Mouse (Mus musculus) intestine, embryonic 15.5 days (tissue): Measurements from ENCODE around the gene Cntnap2. TPM values are rescaled to one million over a fixed set of nuclear protein-coding genes. Genes with fewer than 3 reads are reported as not detected.
A peak's percentile ranks its signal among the peaks of the same experiment; 100 is the strongest.

Source experiments
- ATAC-seq: fragments of 200-750 bp; cut with Nextera tagmentation; 2 replicates; pipeline ENCODE4 v1.8.0; 2017; ENCODE audit warnings: moderate TSS enrichment, moderate library complexity
- H3K27ac ChIP-seq: fragments of 300-500 bp; sonication (generic); 2 replicates; pipeline ENCODE4 v1.5.1; 2015; ENCODE audit warnings: mild to moderate bottlenecking, inconsistent platforms
- H3K27me3 ChIP-seq: fragments of 300-500 bp; sonication (generic); replicated peaks from 2 replicates; pipeline ENCODE4 v1.6.1; 2015; ENCODE audit warnings: inconsistent platforms
- H3K36me3 ChIP-seq: fragments of 300-500 bp; sonication (generic); 2 replicates; pipeline ENCODE4 v1.6.1; 2015; ENCODE audit warnings: inconsistent platforms
- H3K4me1 ChIP-seq: fragments of 300-500 bp; sonication (generic); replicated peaks from 2 replicates; pipeline ENCODE4 v1.6.1; 2015; ENCODE audit warnings: inconsistent platforms
- H3K4me2 ChIP-seq: fragments of 300-500 bp; sonication (generic); replicated peaks from 2 replicates; pipeline ENCODE4 v1.6.1; 2015; ENCODE audit warnings: mild to moderate bottlenecking, inconsistent platforms
- H3K4me3 ChIP-seq: fragments of 300-500 bp; sonication (generic); replicated peaks from 2 replicates; pipeline ENCODE4 v1.5.1; 2015; ENCODE audit warnings: inconsistent platforms
- H3K9ac ChIP-seq: fragments of 300-500 bp; sonication (generic); 2 replicates; pipeline ENCODE4 v1.6.1; 2015; ENCODE audit warnings: inconsistent platforms
- H3K9me3 ChIP-seq: fragments of 300-500 bp; sonication (generic); 2 replicates; pipeline ENCODE4 v1.6.1; 2016; ENCODE audit warnings: inconsistent platforms
- WGBS: fragments of 180-500 bp; shearing (Covaris S2); methylation state at CpG from one replicate; pipeline ENCODE4 v1.1.7; 2015; 5-methylcytosine and 5-hydroxymethylcytosine counted together
- polyA plus RNA-seq: library from polyadenylated mRNA; unstranded; fragments of >200 nt; fragmentation: Nextera tagmentation; extraction: Ambion mirVana; gene quantifications from 2 replicates; pipeline ENCODE4 v1.2.1, GENCODE M21; 2015

The Cntnap2 gene
- 1.3 and 1.7 TPM in 2 replicates for polyA plus RNA-seq

DNA sequence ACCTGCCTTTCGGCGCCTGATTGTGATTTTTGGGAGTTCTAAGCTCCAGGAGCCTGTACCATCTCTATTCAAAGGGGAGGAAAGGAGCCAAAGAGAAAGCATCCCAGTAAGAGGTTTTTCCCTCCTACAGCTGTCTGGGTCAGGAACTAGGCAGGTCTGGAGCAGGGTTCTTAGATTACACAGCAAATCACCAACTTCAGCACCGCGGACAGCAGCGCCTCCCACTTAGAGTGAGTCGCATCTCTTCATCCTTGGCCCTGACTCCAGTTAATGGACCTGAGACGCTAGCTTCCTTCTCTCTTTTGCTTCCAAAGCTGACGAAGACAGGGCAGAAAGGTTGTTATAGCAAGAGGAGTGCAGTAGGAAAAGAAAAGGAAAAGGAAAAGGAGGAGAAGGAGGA is at the start of gene Cntnap2:
Gene Cntnap2, plus strand, starts transcription at position 267 of the 400 bp plus-strand sequence.
- ATAC-seq = no peak
- Histone ChIP-seq H3K9ac (no peak within 1 kb of the TSS), H3K27ac (no peak within 1 kb of the TSS), H3K4me2 (no peak within 1 kb of the TSS), H3K4me1 (no peaks in the 10 kb centered on the region), H3K9me3 (no peaks in the 10 kb centered on the region), H3K4me3 (no peak within 1 kb of the TSS), H3K36me3 (no peaks in the 10 kb centered on the region), H3K27me3 (no peaks in the 10 kb centered on the region)
- WGBS = 12% methylated on average over 8 of the region's 8 CpGs

- Histone ChIP-seq H3K4me1 (no peaks in the 10 kb centered on the region), H3K36me3 (no peaks in the 10 kb centered on the region), H3K9ac (no peak overlapping the region), H3K27me3 (no peaks in the 10 kb centered on the region), H3K4me3 (no peak overlapping the region), H3K27ac (no peak overlapping the region), H3K4me2 (no peak overlapping the region), H3K9me3 (no peaks in the 10 kb centered on the region)
- peak; percentile 71; the same call in 1 of the 2 replicates for ATAC-seq
- WGBS = 24% methylated on average over 9 of the region's 9 CpGs
Observed at GRCm38 (mm10) chr6:45026011-45026682, 33.0 kb upstream of the Cntnap2 start.

GRCm38 (mm10) chr6:45039454-45039853 is 19.7 kb upstream of the Cntnap2 start:
- Histone ChIP-seq H3K9me3 (no peaks in the 10 kb centered on the region), H3K4me2 (no peak overlapping the region), H3K36me3 (no peaks in the 10 kb centered on the region), H3K27ac (no peak overlapping the region), H3K27me3 (no peaks in the 10 kb centered on the region), H3K4me3 (no peak overlapping the region), H3K4me1 (no peaks in the 10 kb centered on the region), H3K9ac (no peak overlapping the region)
- WGBS = 55% methylated on average over 1 of the region's 1 CpGs
- ATAC-seq = no peak

DNA sequence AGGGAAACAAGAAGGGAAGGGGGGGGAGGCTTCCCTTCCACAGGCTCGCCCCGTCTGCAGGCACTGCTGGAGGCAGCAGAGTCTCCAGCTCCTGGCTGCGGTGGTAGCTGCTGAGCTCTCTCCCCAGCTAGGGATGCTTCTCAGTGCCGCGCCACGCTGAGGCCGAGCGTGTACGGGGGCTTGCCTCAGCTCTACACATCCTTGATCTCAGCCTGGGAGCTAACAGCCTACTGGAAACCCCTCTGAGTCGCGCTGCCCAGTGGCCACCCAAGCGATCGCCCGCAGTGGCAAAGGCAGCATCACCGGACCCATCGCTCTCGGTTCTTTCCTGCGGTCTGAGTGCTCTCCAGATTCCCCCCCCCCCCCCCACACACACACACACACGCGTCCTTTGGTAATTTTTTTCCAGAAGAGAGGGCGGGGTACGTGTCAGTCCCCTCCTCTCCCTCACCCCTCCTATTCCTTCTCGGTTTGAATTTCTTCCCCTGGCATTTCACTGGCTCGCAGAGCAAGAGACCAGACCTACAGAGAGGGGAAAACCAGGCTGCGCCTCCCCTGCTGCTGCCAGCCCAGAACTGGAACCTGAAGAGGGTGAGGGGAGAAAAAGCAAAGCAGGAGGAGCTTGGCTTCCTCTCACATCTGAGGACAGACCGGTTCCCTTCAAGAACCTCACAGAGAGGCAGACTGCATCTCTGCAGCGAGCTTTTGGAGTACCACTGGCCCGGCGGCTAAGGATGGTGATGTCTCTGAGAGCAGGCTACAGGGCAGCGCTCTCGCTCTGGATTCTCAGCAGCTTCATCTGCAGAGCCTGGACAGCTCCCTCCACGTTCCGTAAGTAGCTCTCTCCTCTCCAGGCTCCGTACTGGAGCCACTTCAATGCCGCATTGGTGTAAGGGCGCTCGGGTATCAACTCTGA is 657 bp downstream of the Cntnap2 start:
- H3K36me3 ChIP-seq = no peaks in the 10 kb centered on the region
- WGBS = 8% methylated on average over 32 of the region's 37 CpGs
- no peak overlapping the region for H3K27ac ChIP-seq
- no peaks in the 10 kb centered on the region for H3K4me1 ChIP-seq
- no peaks in the 10 kb centered on the region for H3K9me3 ChIP-seq
- no peak overlapping the region for H3K4me2 ChIP-seq
- no peaks in the 10 kb centered on the region for H3K27me3 ChIP-seq
- no peak overlapping the region for H3K9ac ChIP-seq
- no peak overlapping the region for H3K4me3 ChIP-seq
- ATAC-seq = peak; percentile 58; the same call in 1 of the 2 replicates

DNA sequence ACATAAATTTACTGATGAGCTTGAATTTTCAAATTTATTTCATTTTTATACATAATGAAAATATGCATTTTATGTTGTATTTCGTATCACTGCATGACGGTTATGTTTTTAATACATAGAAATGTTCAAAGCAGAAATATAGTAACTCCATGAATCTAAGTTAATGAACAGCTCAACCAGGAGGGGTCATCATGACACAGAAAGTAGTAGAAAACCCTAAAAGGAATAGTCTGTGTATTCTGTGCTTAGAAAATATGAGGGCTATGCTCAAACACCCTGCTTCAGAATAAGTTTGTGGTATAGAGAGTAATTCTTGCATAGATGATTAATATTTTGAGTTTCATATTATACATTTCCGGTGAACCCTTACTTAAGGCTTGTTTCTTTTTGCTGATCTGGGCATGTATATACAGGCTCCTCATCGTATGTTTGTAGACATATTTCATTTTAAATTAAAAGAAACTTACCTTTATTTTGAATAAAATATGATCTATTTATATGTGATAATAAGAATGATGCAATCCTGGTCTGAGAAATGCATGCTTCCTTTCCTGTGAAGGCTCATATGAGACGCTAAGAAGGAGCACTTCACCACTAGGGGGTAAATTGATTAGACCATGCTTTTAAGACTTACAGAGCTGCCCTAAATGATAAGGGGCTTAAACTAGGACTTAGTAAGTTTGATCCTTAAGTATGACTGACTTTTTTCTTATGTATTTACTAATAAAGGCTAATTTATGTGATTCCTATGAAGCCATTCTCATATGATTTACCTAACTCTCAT is 3.2 kb downstream of the Cntnap2 start:
- H3K27ac ChIP-seq = no peak overlapping the region
- no peak overlapping the region for H3K4me2 ChIP-seq
- no peak for ATAC-seq
- H3K9ac ChIP-seq = no peak overlapping the region
- H3K36me3 ChIP-seq = no peaks in the 10 kb centered on the region
- H3K27me3 ChIP-seq = no peaks in the 10 kb centered on the region
- H3K4me1 ChIP-seq = no peaks in the 10 kb centered on the region
- no peaks in the 10 kb centered on the region for H3K9me3 ChIP-seq
- no peak overlapping the region for H3K4me3 ChIP-seq
- 72% methylated on average over 5 of the region's 5 CpGs for WGBS

GRCm38 (mm10) chr6:45088304-45088703 is 29.1 kb downstream of the Cntnap2 start:
- no peaks in the 10 kb centered on the region for H3K9me3 ChIP-seq
- no peaks in the 10 kb centered on the region for H3K36me3 ChIP-seq
- H3K4me1 ChIP-seq = no peaks in the 10 kb centered on the region
- no peak overlapping the region for H3K4me3 ChIP-seq
- no peaks in the 10 kb centered on the region for H3K27me3 ChIP-seq
- H3K4me2 ChIP-seq = no peak overlapping the region
- H3K9ac ChIP-seq = no peak overlapping the region
- ATAC-seq = no peak
- 54% methylated on average over 1 of the region's 1 CpGs for WGBS
- H3K27ac ChIP-seq = no peak overlapping the region

DNA sequence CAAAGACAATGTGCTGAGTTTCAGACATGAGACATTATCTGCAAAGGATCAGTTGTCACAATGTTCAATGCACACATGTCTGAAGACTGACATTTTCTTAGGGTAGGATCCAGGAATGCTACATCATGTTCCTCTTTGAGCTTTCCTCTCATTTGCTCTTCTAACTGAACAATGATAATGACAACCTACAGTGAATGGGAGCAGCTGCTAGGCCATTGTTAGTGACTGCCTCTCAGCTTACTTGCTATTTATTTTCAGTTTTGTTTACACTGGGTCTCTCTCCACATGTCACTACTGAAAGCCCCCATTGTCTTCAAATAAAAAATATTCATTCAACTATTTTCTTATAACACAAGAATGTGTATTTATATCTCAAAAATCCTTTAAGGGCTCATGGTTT is 54.5 kb downstream of the Cntnap2 start:
- H3K27me3 ChIP-seq = no peaks in the 10 kb centered on the region
- ATAC-seq = no peak

GRCm38 (mm10) chr6:45144882-45145281 is 85.7 kb downstream of the Cntnap2 start:
- 80% methylated on average over 2 of the region's 2 CpGs for WGBS
- Histone ChIP-seq H3K4me3 (no peak overlapping the region), H3K27ac (no peak overlapping the region), H3K36me3 (no peaks in the 10 kb centered on the region), H3K4me1 (no peaks in the 10 kb centered on the region), H3K27me3 (no peaks in the 10 kb centered on the region), H3K4me2 (no peak overlapping the region), H3K9me3 (no peaks in the 10 kb centered on the region), H3K9ac (no peak overlapping the region)
- ATAC-seq = no peak

More for the DNA sequence above, 54.5 kb downstream of the Cntnap2 start:
- Histone ChIP-seq H3K9me3 (no peaks in the 10 kb centered on the region), H3K27ac (no peak overlapping the region), H3K4me1 (no peaks in the 10 kb centered on the region), H3K36me3 (no peaks in the 10 kb centered on the region), H3K4me2 (no peak overlapping the region), H3K4me3 (no peak overlapping the region), H3K9ac (no peak overlapping the region)

GRCm38 (mm10) chr6:45205039-45205438 is 145.9 kb downstream of the Cntnap2 start:
- Histone ChIP-seq H3K4me3 (no peak overlapping the region), H3K36me3 (no peaks in the 10 kb centered on the region), H3K4me2 (no peak overlapping the region), H3K4me1 (no peaks in the 10 kb centered on the region), H3K27me3 (no peaks in the 10 kb centered on the region), H3K27ac (no peak overlapping the region), H3K9me3 (no peaks in the 10 kb centered on the region), H3K9ac (no peak overlapping the region)
- WGBS = 68% methylated on average over 2 of the region's 2 CpGs
- no peak for ATAC-seq

DNA sequence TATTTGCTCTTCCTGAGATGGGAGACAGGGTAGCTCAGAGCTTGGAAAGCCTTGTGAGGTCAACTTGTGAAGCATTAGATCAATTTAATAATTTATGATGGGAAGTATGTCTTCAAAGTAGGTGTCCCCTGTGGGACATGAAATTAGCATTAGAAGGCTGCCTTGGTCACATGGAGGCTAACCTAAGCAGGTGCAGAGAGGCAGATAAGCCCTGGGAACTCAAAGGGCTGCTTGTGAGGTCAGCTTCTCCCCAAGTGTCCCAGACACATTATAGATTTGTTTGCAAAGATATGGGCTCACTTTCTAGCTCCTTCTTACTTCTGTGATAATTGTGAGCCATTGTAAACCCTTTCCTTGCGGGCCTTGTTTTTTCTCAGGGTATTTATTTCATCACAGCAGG is 155.2 kb downstream of the Cntnap2 start:
- Histone ChIP-seq H3K4me2 (no peak overlapping the region), H3K9ac (no peak overlapping the region), H3K4me3 (no peak overlapping the region), H3K27me3 (no peaks in the 10 kb centered on the region), H3K36me3 (no peaks in the 10 kb centered on the region), H3K4me1 (no peaks in the 10 kb centered on the region), H3K27ac (no peak overlapping the region), H3K9me3 (no peaks in the 10 kb centered on the region)
- no peak for ATAC-seq
- 37% methylated on average over 1 of the region's 1 CpGs for WGBS

DNA sequence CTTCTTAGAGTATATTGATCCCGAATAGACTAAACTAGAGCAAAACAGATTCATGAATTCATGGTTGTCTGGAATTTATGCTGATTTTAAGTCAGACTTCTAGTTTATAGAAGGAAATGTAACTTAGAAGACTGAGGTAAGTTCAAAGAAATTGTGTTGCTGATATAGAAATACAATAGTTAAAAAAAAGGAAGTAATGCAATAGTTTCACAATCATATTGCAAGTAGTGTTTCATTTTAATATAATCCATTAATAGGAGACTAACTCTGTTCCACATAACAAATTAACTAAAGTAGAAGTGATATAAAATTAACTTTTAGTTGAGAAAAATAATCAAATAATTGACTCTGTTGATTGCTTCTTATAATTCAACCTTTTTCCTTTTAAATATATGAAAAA is 169.8 kb downstream of the Cntnap2 start:
- Histone ChIP-seq H3K4me1 (no peaks in the 10 kb centered on the region), H3K9ac (no peak overlapping the region), H3K27ac (no peak overlapping the region), H3K4me3 (no peak overlapping the region), H3K4me2 (no peak overlapping the region), H3K27me3 (no peaks in the 10 kb centered on the region), H3K9me3 (no peaks in the 10 kb centered on the region), H3K36me3 (no peaks in the 10 kb centered on the region)
- no peak for ATAC-seq
- 83% methylated on average over 1 of the region's 1 CpGs for WGBS

DNA sequence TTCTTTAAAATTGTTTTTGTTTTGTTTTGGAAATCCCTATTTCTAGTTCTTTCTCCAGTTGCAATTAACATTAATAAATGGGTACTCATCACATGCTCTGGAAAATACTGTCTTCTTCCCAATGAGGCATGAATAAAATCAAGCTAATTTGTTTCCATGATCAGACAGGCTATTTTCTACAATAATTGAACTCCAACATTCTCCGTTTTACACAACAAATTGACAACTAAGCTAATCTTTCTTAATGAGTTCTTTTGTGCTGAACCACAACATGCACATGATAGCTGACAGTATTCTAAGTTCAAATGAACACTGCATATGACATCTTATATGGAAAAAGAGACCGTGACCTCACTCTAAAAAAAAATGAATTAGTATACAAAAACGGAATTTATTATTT is 173.4 kb downstream of the Cntnap2 start:
- no peak overlapping the region for H3K27ac ChIP-seq
- H3K36me3 ChIP-seq = no peaks in the 10 kb centered on the region
- H3K27me3 ChIP-seq = no peaks in the 10 kb centered on the region
- no peaks in the 10 kb centered on the region for H3K4me1 ChIP-seq
- H3K4me3 ChIP-seq = no peak overlapping the region
- H3K9ac ChIP-seq = no peak overlapping the region
- H3K4me2 ChIP-seq = no peak overlapping the region
- no peaks in the 10 kb centered on the region for H3K9me3 ChIP-seq
- ATAC-seq = no peak
- 79% methylated on average over 3 of the region's 3 CpGs for WGBS
